Mouse (Mus musculus) megakaryocyte, embryonic 14.5 days (primary cell): ENCODE data around the gene Fdx1.

Experiments
- FLI1 ChIP-seq: IDR thresholded peaks from 2 replicates; pipeline ENCODE4 v1.6.1; 2012; ENCODE audit warnings: low read length, inconsistent platforms, mixed read lengths
- GATA1 ChIP-seq: IDR thresholded peaks from 3 replicates; pipeline ENCODE4 v1.6.1; 2012; ENCODE audit warnings: mixed read lengths, low read length, inconsistent platforms, borderline replicate concordance

- no peak for TF ChIP-seq GATA1
- TF ChIP-seq FLI1, result no peak
These were observed 55.1 kb downstream of the Fdx1 start for GRCm38 (mm10) chr9:51908255-51908654.
